Mouse (Mus musculus) liver, postnatal 0 days (tissue): ENCODE results near the gene Pcdh15. TPM values are rescaled to one million over a fixed set of nuclear protein-coding genes. Genes with fewer than 3 reads are reported as not detected.

ENCODE experiments used
- ATAC-seq: fragments of 200-750 bp; cut with Nextera tagmentation; 2 replicates; pipeline ENCODE4 v1.8.0; 2017; ENCODE audit warnings: mild to moderate bottlenecking, moderate library complexity
- DNase-seq: peaks from one replicate; pipeline ENCODE4 v3.0.0-alpha.2; 2016
- H3K27ac ChIP-seq: fragments of 300-500 bp; sonication (generic); 2 replicates; pipeline ENCODE4 v1.5.1; 2014; ENCODE audit warnings: antibody characterized with exemption, moderate library complexity, mild to moderate bottlenecking, low read depth
- H3K27me3 ChIP-seq: fragments of 300-500 bp; sonication (generic); 2 replicates; pipeline ENCODE4 v1.6.1; 2014; ENCODE audit warnings: low read length, control low read depth, mixed read lengths; ENCODE audit not compliant: insufficient read depth
- H3K36me3 ChIP-seq: fragments of 300-500 bp; sonication (generic); replicated peaks from 2 replicates; pipeline ENCODE4 v1.6.1; 2014; ENCODE audit warnings: mild to moderate bottlenecking, control low read depth, low read length, moderate library complexity, mixed read lengths; ENCODE audit not compliant: insufficient read depth
- H3K4me1 ChIP-seq: fragments of 300-500 bp; sonication (generic); 2 replicates; pipeline ENCODE4 v1.6.1; 2014; ENCODE audit warnings: antibody characterized with exemption, mild to moderate bottlenecking, control low read depth; ENCODE audit not compliant: insufficient read depth
- H3K4me2 ChIP-seq: fragments of 300-500 bp; sonication (generic); 2 replicates; pipeline ENCODE4 v1.6.1; 2014; ENCODE audit warnings: low read depth, mild to moderate bottlenecking, low read length, moderate library complexity, mixed read lengths
- H3K4me3 ChIP-seq: fragments of 300-500 bp; sonication (generic); 2 replicates; pipeline ENCODE4 v1.5.1; 2014; ENCODE audit warnings: low read depth, low read length
- H3K9ac ChIP-seq: fragments of 300-500 bp; sonication (generic); replicated peaks from 2 replicates; pipeline ENCODE4 v1.6.1; 2014; ENCODE audit warnings: mild to moderate bottlenecking, moderate library complexity
- H3K9me3 ChIP-seq: fragments of 300-500 bp; sonication (generic); 2 replicates; pipeline ENCODE4 v1.6.1; 2016; ENCODE audit warnings: mild to moderate bottlenecking, control low read depth, low read length, mixed read lengths
- CTCF ChIP-seq: sonication (generic); IDR thresholded peaks from 2 replicates; pipeline ENCODE4 v1.5.1; 2016; ENCODE audit warnings: antibody characterized with exemption, low read depth
- EP300 ChIP-seq: IDR thresholded peaks from 2 replicates; pipeline ENCODE4 v1.6.1; 2016; ENCODE audit warnings: antibody characterized with exemption, low read depth, mild to moderate bottlenecking
- WGBS: fragments of 180-500 bp; shearing (Covaris S2); extraction: QIAGEN DNeasy Blood & Tissue Kit; methylation state at CpG from one replicate; pipeline ENCODE4 v1.1.7; 2014; ENCODE audit not compliant: insufficient replicate concordance; 5-methylcytosine and 5-hydroxymethylcytosine counted together
- polyA plus RNA-seq: library from polyadenylated mRNA; unstranded; fragments of >200 nt; fragmentation: Nextera tagmentation; extraction: Ambion mirVana; gene quantifications from 2 replicates; pipeline ENCODE4 v1.2.1, GENCODE M21; 2015

Gene Pcdh15
- polyA plus RNA-seq, 1 experiment from 2014 or later, result 0.04 TPM

GRCm38 (mm10) chr10:74415949-74416348 lies 1316.8 kb downstream of the Pcdh15 start:
- ATAC-seq, result no peak

DNA sequence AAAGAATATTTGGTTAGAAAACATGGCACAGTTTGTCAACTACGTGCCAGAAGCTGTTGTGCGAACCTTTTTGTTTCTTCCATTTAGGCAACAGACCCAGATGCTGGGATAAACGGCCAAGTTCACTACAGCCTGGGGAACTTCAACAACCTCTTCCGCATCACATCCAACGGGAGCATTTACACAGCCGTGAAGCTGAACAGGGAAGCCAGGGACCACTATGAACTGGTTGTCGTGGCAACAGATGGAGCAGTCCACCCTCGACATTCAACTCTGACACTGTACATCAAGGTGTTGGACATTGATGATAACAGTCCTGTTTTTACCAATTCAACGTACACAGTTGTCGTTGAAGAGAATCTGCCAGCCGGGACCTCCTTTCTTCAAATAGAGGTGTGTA lies 1350.9 kb downstream of the Pcdh15 start:
- H3K9ac ChIP-seq, result no peak overlapping the region
- no peaks in the 10 kb centered on the region for H3K27me3 ChIP-seq
- H3K4me2 ChIP-seq, result no peak overlapping the region
- no peak for ATAC-seq
- DNase-seq, result no peak
- 82% methylated on average over 11 of the region's 11 CpGs for WGBS
- no peaks in the 10 kb centered on the region for H3K4me1 ChIP-seq
- H3K4me3 ChIP-seq, result no peak overlapping the region
- TF ChIP-seq CTCF (no peak), EP300 (no peak)
- H3K36me3 ChIP-seq, result no peaks in the 10 kb centered on the region
- no peaks in the 10 kb centered on the region for H3K9me3 ChIP-seq
- no peak overlapping the region for H3K27ac ChIP-seq

More at GRCm38 (mm10) chr10:74415949-74416348, 1316.8 kb downstream of the Pcdh15 start:
- WGBS, result 79% methylated on average over 10 of the region's 10 CpGs
- TF ChIP-seq CTCF (no peak), EP300 (no peak)
- Histone ChIP-seq H3K9me3 (no peaks in the 10 kb centered on the region), H3K27me3 (no peaks in the 10 kb centered on the region), H3K9ac (no peak overlapping the region), H3K4me3 (no peak overlapping the region), H3K4me2 (no peak overlapping the region), H3K27ac (no peak overlapping the region), H3K36me3 (no peaks in the 10 kb centered on the region), H3K4me1 (no peaks in the 10 kb centered on the region)
- DNase-seq, result no peak

- Histone ChIP-seq H3K36me3 (no peaks in the 10 kb centered on the region), H3K4me2 (no peak overlapping the region), H3K27me3 (no peaks in the 10 kb centered on the region), H3K9me3 (no peaks in the 10 kb centered on the region), H3K9ac (no peak overlapping the region), H3K4me3 (no peak overlapping the region), H3K27ac (no peak overlapping the region), H3K4me1 (no peaks in the 10 kb centered on the region)
- DNase-seq (no peak), ATAC-seq (no peak)
- no peak for TF ChIP-seq EP300
- peak; percentile 34; the same call in 1 of the 2 replicates for TF ChIP-seq CTCF
- WGBS, result 37% methylated on average over 2 of the region's 2 CpGs
These were observed 1364.8 kb downstream of the Pcdh15 start for GRCm38 (mm10) chr10:74463972-74464371.

DNA sequence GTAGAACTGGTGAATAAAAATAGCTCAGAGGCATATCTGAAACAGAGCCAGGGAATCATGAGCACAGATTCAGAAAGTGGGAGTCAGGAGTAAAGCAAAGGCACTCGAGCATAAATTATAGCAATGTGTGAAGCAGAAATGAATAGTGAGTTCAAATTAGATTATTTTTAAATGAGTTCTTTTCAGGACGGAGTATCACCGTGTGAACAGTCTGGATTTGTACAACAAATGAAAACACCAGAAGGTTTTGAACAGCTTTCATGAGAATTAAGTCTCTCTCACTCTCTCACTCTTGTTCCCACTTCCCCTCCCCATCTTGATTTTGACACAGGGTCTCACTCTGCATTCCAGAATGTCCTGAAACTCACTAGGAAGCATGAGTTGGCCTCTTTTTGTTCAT lies 1381.6 kb downstream of the Pcdh15 start:
- H3K4me2 ChIP-seq, result no peak overlapping the region
- no peak for ATAC-seq
- no peak overlapping the region for H3K9ac ChIP-seq
- no peak overlapping the region for H3K27ac ChIP-seq
- H3K4me1 ChIP-seq, result no peaks in the 10 kb centered on the region
- H3K27me3 ChIP-seq, result no peaks in the 10 kb centered on the region
- H3K36me3 ChIP-seq, result no peaks in the 10 kb centered on the region
- 78% methylated on average over 3 of the region's 3 CpGs for WGBS
- H3K4me3 ChIP-seq, result no peak overlapping the region
- DNase-seq, result no peak
- no peaks in the 10 kb centered on the region for H3K9me3 ChIP-seq
- TF ChIP-seq CTCF, result no peak
- TF ChIP-seq EP300, result no peak

GRCm38 (mm10) chr10:74512315-74512714 lies 1413.2 kb downstream of the Pcdh15 start:
- DNase-seq, result no peak
- Histone ChIP-seq H3K4me1 (no peaks in the 10 kb centered on the region), H3K36me3 (no peaks in the 10 kb centered on the region), H3K27me3 (no peaks in the 10 kb centered on the region), H3K9ac (no peak overlapping the region), H3K9me3 (no peaks in the 10 kb centered on the region), H3K4me2 (no peak overlapping the region), H3K27ac (no peak overlapping the region), H3K4me3 (no peak overlapping the region)
- no peak for TF ChIP-seq EP300
- no peak for TF ChIP-seq CTCF
- WGBS, result 68% methylated on average over 3 of the region's 3 CpGs
- no peak for ATAC-seq

- ATAC-seq (no peak), DNase-seq (no peak)
- Histone ChIP-seq H3K9ac (no peak overlapping the region), H3K4me3 (no peak overlapping the region), H3K4me1 (no peaks in the 10 kb centered on the region), H3K27me3 (no peaks in the 10 kb centered on the region), H3K4me2 (no peak overlapping the region), H3K9me3 (no peaks in the 10 kb centered on the region), H3K27ac (no peak overlapping the region), H3K36me3 (no peaks in the 10 kb centered on the region)
- TF ChIP-seq EP300 (no peak), CTCF (no peak)
These were observed 1414.6 kb downstream of the Pcdh15 start for GRCm38 (mm10) chr10:74513743-74514142.

GRCm38 (mm10) chr10:74538371-74538770 lies 1439.2 kb downstream of the Pcdh15 start:
- Histone ChIP-seq H3K4me1 (no peaks in the 10 kb centered on the region), H3K9ac (no peak overlapping the region), H3K27ac (no peak overlapping the region), H3K9me3 (no peaks in the 10 kb centered on the region), H3K36me3 (no peaks in the 10 kb centered on the region), H3K27me3 (no peaks in the 10 kb centered on the region), H3K4me3 (no peak overlapping the region), H3K4me2 (no peak overlapping the region)
- WGBS, result 67% methylated on average over 2 of the region's 2 CpGs
- TF ChIP-seq CTCF, result no peak
- no peak for TF ChIP-seq EP300
- ATAC-seq (no peak), DNase-seq (no peak)
